Mouse (Mus musculus) layer of hippocampus, postnatal 10 days (tissue): Measurements from ENCODE around the gene Cdh1. TPM values are rescaled to one million over a fixed set of nuclear protein-coding genes. Genes with fewer than 3 reads are reported as not detected.

Experiments used
- DNase-seq, 2 experiments: peaks; one replicate each; pipeline ENCODE4 v3.0.0; 2021; ENCODE audit warnings: low spot score in 2 of 2
- total RNA-seq, 2 experiments: library from RNA; stranded (reverse); gene quantifications; 2 replicates each; pipeline ENCODE4 v1.2.3; 2021

Gene Cdh1
- total RNA-seq, 2 experiments from 2014 or later = 0.46 to 1.7 TPM

DNA sequence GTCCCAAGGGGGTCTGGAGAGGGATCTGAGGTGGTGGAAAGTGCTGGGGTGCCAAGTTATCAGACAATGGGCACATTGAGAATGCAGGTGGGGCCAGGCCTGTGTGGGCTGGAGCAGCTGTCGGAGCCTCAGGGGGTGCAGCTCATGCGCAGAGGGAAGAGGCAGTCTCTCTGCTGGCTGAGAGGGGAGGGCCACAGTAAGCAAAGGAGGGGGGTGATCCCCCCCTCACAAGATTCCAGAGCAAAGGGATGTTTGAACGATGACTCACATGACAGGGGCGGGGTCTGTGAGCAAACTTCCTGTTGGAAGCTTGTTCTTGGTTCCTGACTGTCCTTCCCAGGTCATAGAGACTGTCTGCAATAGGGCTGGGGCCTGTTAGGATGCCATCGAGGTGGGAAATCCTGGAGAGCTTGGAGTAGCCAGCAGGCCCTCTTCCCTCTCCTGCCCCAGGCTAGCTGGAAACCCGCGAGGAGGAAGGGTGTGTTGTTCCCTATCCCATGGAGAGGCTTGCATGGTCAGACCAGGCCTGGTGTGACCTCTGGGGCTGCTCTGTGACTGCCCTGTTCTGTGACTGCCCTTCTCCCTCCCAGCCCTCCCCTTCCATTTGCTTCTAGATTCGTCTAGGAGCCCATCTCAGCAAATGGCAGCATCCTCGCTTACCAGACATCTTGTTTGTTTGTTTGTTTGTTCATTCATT lies 16.5 kb downstream of the Cdh1 start:
- DNase-seq = peak in 1 of 2 experiments; percentile 15

DNA sequence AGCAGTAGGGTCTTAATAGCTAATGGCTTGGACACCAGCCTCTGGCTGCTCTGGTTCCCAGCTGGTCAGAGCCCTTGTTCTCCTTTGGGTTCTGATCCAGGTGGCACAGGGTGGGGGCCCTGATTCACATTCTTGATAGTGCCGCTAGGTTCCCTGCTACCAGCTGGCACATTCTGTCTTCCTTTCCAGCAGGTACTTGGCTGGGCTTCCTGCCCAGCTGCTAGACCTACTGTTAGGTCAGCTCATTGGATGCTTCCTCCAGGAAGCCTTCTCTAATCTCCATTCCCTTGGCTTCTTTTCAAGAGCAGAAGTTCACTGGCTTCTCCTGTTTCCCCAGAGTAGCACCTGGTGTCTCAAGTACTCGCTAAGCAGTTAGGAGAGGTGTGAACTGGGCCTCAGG lies 17.3 kb downstream of the Cdh1 start:
- DNase-seq = no peak

DNA sequence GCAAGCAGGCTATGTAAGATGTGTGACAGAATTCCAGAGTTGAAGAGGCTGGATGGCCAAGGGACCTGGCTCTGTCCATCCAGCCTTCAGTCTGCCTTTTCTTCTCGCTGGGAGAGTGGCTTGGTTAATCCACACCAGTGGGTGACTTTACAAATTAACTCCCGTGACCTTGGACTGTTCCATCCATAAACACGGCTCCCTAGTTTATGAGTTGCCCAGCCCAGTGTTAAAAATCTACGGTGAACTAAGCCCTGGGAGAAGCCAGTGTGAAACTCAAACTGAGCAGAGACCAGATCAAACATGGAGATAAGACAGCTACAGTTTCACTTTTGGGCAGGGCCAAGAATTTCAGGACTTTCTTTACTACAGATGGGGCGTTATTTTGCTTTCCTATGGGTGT lies 19.9 kb downstream of the Cdh1 start:
- no peak for DNase-seq

DNA sequence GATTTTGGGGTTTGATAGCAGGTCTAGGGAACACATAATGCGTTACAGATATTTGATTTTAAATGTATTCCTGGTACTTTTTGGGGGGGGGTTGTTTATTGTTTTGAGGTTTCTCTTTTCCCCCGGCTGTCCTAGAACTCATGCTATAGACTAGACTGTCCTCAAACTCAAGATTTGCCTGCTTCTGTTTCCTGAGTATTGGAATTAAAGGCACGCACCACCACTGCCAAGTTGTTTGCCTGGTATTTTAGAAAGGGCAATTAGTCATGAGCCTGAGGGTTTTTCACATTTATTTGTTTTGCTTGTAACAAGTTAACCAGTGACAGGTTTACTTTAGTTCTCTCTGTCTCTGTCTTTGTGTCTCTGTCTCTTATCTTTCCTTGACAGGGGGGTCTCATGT lies 20.3 kb downstream of the Cdh1 start:
- no peak for DNase-seq

DNA sequence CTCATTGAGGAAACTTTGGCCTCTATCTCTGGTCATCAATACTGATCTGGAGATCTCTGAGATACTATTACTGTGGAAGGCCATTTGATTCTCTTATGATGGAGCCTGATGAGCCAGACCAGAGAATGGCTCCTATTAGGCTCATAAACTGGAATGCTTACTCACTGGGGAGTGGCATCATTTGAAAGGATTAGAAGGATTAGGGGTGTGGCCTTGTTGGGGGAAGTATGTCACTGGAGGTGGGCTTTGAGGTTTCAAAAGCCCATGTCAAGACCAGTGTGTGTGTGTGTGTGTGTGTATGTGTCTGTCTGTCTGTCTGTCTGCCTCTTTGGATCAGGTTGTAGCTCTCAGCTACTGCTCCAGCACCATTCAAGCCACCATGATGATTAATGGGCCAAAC lies 20.8 kb downstream of the Cdh1 start:
- DNase-seq = no peak

DNA sequence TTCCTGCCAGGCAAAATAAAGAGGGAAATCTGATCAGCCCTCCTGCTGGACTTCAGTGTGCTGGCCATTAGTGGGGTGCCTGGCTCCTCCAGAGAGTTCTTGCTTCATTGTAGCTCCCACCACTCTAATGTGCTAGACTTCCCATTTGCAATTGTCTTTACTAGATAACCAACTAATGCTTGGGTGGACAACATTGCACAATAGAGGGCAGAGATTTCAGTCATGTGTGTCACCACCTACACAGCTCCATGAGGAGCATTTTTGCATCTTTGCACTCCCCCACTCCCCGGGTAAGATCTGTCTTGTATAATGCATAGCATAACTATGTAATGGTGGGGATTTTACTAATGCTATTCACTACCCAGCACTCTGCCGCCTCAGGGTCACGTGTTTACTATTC lies 21.6 kb downstream of the Cdh1 start:
- DNase-seq = no peak

DNA sequence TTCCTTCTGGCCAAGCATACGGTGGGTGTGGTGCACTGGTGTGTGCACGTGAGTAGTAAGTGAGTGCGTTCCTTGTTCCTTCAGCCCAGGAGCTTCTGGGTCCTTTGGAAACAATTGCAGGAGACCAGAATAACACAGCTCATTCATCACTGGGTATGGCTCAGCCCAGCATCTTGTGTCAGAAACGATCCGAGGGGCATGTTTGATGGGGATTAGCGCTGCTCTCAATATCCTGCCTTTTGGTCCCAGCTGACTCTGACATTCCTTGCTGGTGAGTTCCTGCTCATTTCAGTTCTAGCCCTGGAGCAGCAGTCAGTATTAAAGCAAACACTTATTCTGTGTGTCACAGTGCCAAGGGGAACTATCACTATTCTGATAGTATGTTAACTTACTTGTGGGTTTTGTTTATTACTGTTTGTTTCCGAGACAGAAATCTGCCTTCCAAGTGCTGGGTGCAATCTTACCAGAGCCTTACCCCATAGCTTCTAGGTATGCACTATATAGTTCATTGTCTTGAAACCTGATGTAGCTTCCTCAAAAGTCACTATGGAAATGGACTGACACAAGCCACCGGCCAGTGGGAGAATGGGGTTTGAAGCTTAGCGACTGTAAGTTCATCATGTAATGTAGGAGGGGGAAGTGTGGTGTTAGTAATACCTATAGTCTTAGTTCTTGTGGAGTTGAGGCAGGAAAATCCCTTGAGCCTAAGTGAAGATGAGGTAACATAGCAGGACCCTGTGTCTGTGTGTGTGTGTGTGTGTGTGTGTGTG lies 23.1 kb downstream of the Cdh1 start:
- no peak for DNase-seq

DNA sequence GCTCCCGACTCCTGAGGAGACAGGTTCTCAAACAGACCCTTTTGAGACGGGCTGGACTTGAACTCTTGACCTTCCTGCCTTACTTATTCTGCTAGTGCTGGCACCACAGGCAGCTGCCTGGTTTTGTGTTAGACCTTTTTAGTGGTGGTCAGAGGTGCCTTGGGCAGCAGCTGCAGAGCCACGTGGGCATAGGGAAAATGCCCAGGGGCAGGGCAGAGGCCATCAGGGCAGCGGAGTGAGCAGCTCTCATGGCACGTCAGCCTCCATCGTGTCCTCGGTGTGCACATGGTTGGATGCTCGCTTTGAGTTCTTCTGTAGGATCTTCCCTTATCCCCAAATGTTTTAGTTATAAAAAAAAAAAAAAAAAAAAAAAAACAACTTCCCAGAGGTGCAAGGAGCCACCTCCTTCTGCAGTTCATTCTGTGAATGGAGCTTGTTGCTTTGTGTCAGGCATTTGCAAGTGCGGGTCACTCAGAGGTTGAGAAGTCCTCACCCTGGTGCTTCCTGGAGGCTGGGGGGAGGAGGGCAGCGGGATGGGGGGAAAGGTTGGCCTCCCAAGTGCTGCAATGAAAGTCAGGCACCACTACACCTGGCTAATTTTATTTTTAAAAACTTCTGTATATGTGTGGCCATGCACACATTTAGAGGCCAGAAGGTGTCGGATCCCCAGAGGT lies 25.3 kb downstream of the Cdh1 start:
- DNase-seq = no peak

DNA sequence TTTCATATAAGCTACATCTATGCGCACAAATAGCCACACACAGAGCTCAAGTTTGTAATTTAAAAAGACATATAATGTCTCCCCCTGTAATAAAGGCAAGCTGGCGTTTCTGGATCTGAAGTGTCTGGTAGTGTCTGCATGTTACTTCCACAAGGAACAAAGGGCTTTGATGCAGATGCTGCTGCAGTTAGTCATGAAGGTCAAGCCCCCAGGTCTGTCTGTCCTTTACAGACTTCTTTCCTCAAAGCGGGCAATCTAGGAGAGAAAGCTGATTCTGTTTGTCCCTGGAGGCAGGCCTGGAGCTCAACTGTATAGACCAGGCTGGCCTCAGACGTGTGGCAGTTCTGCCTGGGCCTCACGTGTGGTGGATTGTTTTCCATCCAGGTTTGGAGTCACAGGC lies 26.3 kb downstream of the Cdh1 start:
- no peak for DNase-seq

DNA sequence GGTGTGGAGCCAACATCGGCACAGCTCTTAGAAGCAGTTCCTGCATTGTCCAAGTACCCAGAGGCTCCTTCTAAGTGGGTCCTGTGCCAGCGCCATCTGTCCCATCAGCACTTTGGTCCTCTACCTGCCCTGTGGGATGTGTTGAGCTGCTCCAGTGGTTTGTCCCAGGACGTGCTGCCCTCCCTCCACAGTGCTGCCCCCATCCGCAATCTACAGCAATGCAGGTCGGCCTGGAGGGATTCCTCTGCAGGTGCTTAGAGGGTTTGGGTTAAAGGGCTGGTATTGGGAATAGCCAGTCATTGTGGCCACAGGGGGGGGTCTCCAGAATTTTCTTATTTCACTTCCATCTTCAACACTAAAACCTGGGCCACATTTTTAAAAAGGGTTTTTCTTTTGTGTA lies 28.8 kb downstream of the Cdh1 start:
- no peak for DNase-seq

DNA sequence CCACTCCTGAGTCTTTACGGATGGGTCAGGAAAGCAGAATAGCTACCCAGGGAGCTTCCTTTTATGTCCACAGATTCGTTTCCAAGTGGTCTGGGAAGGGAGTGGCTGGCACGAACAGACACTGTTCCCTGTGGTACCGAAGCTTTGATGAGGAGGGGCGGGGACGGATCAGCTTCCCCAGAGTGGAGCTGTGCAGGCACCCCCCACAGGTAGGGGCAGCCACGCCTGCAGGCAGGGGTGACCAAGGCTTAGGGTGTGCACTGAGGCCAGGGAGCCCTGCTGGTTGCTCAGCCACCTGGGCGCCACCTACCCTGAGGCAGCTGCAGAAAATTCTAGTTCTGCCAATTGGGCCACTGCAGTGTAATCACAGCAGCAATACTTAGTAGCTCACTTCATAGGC lies 29.5 kb downstream of the Cdh1 start:
- DNase-seq = no peak

DNA sequence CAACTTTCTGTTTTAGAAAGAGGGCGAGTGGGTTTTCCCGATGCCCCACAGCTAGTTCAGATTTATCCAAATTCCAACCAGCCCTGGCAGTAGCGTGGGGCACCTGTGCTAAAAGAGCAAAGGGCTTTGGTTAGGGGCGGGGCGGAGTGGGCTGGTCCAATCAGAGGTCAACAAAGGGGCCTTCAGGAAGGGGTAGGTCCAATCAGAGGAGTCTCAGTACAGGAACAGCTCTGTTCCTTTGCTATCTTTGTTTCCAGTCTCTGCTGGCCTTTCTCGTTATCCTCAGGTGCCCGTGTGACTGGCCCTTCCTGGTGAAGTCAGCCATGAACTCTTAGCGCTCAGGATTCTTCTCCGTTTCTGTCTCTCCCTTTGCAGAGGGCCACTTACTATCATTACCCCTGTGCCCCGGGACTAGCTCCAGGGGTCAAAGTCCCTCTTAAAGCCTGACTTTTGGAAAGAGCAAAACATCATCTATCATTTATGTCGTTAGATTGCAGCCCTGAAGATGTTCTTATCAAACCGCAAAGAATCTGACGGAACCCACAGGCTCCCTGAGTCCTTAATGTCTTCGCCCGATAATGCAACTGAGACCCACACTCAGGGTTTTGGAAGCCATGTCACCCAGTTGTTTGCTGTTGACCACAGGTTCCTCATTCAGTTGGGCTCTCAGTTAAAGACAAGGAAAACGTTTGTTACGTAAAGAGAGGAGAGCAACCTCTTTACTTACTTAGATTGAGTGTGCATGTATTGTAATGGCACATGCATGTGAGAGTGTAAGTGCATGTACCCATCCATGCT lies 30.4 kb downstream of the Cdh1 start:
- DNase-seq = no peak

DNA sequence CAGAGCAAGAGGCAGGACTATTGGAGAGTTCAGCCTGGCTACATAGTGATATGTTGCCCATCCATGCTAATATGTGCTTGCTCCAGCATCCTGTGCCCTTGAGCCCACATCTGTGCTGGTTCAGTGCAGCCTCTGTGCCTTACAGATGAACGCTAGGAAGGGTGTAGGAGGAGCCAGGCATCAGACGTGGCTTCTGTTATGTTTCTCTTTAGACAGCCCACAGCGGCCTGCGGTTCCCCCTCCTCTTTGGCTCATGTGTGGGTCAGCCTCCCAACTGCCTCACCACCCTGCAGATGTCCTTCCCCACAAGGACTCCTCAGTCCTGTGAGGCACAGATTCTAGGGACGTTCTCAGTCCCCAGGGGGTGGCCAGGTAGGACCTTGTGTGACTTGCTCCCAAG lies 32.1 kb downstream of the Cdh1 start:
- DNase-seq = no peak

DNA sequence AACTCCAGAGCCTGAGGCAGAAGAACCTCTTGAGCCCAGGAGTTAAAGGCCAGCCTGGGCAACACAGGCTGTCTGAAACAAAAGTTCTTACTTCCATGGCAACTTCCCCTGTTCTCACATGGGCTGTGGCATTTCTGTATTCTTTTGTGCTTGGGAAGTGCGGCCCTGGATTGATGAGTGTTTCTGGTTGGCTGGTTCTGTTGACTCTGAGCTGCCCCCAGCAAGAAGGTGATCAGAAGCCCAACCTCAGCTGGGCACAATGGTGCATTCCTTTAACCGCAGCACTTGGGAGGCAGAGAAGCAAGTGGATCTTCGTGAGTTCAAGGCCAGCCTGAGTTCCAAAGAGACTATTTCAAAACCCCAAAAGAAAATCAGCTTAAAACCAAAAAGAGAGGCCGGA lies 34.3 kb downstream of the Cdh1 start:
- no peak for DNase-seq

DNA sequence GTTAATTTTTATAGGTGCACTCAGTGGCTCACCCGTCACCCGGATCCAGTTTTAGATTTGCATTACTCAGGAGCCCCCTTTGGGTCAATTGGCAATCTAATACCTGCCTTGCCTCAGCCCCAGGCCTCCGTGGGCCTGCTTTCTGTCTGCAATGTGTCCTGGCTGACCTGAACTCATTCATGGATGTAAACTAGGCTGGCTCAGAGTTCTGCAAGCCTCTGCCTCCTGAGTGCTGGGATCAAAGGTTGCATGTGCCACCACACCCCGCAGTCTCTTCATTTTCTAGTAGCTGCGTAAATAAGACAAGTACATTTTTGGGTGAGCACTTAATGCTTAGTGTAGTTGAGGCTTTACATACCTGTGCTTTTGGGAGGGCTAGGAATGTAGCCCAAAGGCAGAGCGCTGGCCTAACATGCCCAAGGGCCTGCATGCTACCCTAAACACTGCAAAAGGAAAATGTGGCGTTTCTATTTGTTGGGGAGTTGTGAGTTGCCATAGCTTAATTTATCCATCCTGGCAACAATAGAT lies 35.7 kb downstream of the Cdh1 start:
- DNase-seq = no peak

DNA sequence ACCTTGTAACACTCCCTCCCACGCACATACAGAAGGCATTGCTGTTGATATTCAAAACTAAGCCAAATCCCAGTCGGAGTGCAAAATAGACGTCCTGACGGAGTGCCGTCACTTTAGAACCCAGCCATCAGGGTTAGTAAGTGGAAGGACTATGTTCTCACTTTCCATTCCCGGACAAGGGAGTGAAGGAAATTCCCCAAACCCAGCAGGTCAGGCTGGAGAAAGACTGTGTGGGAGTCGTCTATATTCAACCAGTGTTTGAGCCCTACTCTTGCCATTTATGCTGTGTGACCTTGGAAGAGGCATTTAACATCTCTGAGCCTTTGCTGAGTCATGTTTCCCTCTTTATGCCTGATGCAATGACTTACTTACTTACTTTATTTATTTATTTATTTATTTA lies 37.1 kb downstream of the Cdh1 start:
- no peak for DNase-seq

DNA sequence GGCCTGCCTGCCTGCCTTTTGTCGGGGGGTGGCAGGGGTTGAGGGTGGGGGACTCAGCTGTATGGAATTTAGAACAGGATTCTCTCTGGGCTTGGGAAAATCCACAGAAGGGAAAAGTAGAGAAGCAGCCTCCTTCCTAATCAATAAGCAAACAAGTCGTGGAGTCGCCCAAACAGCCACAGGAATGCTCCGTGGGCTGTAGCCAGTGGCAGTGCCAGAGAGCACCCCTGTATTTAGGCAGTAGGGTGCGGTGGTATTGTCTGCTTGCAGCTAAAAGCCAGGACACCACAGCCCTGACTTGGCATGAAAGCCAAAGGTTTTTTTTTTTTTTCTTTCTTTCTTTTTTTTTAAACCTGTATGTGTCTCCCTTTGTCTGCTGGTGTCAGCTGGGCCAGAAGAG lies 37.8 kb downstream of the Cdh1 start:
- DNase-seq = no peak

DNA sequence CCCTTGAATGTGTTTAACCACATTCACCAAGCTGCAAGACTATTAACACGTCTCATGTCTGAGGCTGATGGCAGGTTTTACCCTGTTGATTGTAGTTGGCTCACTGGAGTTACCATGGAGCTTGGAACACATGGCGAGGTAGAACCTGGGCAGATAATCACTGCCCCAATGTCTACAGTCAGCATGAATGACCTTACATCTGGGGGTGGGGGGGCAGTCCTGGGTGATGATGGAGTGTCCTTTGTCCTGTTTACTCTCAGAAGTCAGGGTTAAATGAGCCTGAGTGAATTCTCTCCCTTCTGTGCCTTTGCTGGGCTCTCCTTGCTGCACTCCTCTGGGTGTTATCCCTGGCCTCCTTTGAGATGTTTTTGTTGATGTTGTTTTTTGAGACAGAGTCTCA lies 39.0 kb downstream of the Cdh1 start:
- DNase-seq = no peak

DNA sequence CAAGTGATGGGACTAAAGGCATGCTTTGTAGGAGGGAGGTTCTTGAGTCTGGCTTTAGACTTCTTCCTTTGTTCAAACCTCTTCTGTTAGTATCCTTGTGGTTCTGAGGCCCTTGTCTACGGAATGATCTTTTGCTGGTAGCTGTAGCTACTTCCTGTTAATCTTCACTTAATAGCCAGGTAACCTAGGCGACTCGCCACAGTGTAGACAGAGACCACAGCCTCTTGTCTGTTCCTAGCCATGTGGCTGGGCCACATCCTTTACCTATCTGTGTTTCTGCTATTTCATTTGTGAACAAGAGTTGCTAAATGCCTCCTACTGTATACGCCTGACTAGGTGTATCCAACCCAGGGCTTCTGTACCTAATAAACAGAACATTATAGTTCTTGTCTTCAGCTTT lies 39.9 kb downstream of the Cdh1 start:
- DNase-seq = no peak

DNA sequence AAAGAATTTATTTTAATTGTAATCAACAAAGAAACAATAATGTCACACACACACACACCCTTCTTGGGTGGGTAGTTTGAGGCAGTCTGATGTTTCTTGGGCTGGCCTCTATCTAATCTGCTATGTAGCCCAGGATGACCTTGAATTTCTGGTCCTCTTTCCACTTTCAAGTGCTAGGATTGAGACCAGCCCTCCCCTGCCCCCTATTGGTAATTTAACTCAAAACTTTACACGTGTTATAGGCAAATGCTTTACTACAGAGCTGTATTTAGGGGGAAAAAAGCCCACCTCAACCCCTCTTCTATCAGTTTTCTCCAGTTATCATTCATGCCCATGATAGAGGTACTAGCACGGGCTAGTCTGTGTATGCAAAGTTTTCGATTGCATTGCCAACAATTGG lies 41.8 kb downstream of the Cdh1 start:
- no peak for DNase-seq

DNA sequence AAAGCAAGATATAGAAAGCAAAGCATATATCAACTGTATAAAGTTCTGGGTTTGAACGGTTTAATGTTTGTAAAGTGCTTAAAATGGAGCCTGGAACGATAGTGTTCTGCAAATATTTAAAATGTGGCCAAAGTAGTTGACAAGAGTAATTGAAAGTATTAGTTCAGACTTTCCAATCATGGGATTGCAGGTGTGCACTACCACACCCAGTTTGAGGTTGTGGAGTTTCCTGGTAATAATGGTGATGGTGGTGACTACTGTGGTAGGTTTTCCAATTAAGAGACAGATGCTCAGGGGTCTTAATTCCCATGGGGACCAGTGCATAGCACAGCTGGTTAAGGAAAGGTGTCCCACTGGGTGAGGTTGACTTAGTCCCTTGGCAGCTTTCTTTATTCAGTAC lies 43.0 kb downstream of the Cdh1 start:
- DNase-seq = no peak
